Mouse (Mus musculus) spleen, embryonic (tissue): ENCODE results near the gene Dohh.

Experiments
- CTCF ChIA-PET: fragments of 350-600 bp; sonication (Branson Sonifier 250); formaldehyde crosslinking; loops from one replicate; lab custom pipeline; 2022; lab: Charles Lee

The Dohh gene

DNA sequence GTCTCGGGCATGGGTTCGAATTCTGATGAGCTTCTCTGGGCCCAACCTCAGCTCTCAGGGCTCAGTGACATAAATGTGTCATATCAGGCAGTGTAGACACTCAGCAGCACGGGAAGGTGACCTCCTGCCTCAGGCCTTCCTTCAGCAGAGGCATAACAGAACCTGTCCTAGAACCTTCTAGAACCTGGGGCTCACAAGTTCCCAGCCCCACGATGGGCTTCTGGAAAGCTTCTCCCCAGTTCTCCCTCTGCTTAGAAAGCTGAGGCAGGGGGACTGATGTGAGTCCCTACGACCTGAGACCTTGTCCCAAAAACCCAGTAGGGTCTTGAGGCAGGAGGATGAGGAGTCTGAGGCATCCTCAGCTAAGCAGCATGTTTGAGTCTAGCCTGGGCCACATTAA is 30.9 kb downstream of the Dohh start:
- CTCF ChIA-PET: interaction anchor here (0.6 kb wide), 1 partner anchor 170 kb away, joined by 3 read pairs; no protein-coding TSS in a partner anchor

DNA sequence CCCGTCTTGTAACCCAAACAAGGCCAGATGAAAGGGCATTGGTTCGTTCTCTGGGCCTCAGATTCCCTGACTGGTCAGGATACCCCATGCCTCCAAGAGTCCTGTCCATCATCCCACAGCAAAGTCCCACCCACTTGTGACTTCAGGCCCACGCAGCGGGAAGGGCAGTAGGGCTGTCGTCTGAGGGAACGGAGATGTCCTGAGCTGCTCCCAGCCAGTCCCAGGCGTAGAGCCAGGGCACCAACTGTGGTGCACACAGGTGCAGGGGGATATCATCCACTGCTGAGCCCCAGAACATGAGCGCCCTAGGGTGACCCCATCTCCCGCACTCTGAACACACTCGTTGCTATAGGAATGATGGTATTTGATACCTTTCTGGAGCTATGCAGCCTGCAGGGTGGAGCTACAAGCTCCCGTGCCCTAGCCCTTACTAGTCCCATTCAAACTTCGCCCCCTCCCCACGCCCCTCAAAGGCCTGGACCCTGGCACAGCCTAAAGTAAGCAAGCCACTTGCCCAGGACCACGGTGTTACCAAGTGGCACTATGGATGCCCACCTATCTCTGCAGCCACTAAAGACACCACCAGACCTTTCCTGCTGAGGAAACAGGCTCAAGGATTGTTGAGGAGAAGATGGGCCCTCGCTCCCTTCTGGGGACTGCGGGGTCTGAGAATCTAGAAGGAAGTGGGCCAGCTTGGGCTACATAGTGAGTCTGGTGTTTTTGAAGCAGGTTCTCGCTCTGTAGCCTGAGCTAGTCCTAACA is 31.5 kb downstream of the Dohh start:
- CTCF ChIA-PET: interaction anchor here (0.6 kb wide), 1 partner anchor 169 kb away, joined by 3 read pairs; no protein-coding TSS in a partner anchor

DNA sequence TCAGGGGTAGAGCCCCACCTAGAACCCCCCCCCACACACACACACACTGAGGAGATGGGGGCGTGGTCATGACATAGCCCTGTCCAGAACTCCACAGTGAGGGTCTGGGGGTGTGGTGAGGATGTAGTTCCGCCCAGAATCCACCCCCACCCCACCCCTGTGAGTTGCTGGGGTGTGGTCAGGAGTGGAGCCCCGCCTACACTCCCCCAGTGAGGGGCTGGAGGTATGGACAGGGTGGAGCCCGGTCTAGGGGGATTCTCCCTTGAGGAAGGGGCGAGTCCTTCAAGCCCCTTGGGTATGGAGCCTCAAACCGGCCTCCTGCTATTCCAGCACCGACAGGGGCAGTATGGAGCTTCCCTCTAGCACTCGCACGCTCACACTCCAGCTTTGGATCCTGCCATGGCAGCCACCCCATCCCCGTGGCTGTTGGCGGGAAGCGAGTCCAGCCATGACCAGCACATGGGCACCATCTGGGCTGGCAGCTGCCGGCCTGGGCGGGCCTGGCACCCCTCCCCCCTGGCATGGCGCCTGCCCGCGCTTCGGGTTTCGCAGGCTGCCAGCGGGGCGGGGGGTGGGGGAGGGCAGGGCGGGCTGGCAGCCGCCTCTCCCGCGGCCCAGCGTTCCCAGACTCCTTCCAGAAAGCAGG is 32.5 kb downstream of the Dohh start:
- CTCF ChIA-PET: interaction anchor here (0.6 to 0.7 kb wide), 2 partner anchors 138 to 450 kb away, joined by 3 to 7 read pairs; no protein-coding TSS in a partner anchor

DNA sequence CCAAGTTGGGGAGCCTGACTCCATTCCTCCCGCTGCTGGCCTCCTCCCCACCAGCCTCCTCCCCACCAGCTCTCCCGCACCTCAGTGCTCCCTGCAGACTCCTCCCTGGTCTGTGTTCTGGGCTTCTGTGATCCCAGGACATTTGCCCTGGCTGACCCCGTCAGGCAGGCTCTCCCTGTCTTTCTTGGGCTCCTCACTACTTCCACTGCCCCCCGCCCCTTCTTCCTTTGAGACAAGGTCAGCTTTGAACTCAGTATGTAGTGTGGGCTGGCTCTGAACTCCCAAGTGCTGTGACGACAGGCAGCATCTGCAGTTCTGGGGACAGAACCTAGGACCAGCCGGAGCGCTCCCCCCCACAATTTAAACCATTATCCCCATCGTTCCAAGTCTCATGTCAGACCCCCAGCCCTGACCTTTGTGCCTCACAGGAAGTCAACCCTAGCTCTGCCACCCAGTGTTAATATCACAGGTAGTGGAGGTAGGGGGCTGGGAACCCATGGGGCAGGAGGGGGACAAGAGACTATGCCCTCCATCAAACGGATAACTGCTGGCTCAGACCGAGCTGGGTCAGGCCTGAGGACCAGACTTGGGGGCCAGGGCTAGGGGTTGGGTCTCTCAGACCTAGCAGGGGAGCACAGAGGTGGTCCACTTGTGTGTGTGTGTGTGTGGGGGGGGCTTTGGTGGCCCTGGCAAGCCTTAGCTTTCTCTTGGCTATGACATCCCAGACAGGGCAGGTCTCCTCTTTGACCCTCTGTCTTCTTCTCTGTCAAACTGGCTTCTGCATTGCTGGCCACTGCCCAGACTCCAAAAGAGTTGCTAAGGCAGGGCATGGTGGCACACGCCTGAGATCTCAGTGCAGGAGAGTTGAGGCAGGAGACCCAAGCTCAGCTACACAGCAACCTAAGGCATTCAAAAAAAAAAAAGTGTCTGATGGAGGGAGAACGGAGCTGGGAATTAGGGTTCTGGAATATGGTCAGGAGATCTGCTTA is 33.3 kb downstream of the Dohh start:
- CTCF ChIA-PET: interaction anchor here (0.5 to 0.7 kb wide), 3 partner anchors 8 to 451 kb away, joined by 3 to 7 read pairs (median 3); no protein-coding TSS in a partner anchor

DNA sequence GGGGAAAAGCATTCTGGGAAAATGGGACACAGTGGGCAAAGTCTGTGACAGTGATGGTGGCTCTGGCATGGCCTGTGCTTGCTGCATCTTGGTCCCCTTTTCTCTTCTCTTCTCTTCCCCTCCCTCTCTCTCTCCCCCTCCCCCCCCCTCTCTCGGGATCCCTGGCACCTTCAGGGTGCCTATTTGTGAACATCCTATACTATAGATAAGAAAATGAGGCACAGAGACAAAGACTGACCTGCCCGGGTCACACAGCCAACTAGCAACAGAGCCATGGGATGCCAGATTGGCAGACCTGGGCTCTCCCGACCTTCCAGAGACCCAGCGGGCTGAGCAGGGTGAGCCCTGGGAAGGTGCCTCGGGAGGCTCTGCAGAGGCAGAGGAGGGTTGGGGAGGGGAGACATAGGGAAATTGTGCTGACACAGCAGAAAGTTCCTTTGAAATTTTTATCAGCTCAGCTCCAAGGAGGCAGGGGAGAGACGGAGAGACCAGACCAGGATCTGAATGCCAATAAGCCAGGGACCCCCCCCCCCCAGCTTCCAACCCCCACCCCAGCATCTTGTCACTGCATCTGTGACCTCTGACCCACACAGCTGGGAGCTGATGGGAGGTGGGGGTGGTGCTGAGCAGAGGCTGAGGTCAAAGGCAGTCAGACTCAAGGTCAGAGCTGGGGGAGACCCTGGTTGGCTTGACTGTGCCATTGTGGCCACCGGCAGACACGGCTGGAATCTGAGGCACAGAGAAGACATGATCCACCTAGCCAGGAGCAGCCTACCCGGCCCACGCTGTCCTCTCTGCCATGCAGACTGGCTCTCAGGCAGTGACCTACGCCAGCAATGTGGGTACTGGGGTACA is 34.2 kb downstream of the Dohh start:
- CTCF ChIA-PET: interaction anchor here (0.7 kb wide), 1 partner anchor 91 kb away, joined by 3 read pairs; no protein-coding TSS in a partner anchor

DNA sequence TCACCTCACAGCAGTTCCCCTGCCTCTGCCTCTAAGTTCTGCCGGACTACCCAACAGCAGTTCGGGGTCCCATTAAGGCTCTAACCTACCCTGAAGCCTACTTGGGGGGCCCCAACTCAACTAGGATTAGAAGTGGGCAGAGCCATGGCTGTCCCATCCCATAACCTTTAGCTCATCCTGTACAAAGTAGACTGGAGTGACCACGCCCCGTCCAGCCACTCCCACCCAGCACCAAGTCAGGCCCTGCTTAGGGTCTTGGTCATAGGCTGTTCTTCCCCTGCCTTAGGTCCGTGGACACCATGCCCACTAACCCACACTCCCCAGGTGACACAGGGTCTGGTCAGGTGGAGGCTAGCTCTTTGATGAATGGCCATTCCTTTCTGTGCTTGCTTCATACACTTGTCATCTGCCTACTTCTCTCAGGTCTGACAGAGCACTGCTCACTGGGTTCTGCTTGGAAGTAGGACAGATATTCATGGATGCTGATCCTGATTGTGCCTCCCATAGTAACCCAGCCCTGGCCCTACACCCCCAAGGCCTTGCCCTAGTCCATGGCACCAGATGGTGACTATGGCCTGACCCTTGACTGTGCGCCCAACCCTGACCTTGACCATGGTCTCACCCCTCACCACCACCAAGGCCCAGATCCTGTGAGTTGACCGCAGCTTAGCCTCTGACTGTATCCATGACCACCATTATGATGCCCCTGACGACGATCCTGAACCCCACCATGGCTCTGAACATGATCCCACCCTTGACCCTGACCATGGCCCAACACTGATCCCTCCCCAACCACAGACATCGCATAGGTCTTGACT is 35.1 kb downstream of the Dohh start:
- CTCF ChIA-PET: interaction anchor here (0.6 to 0.7 kb wide), 2 partner anchors 22 to 90 kb away, joined by 3 to 11 read pairs; no protein-coding TSS in a partner anchor

DNA sequence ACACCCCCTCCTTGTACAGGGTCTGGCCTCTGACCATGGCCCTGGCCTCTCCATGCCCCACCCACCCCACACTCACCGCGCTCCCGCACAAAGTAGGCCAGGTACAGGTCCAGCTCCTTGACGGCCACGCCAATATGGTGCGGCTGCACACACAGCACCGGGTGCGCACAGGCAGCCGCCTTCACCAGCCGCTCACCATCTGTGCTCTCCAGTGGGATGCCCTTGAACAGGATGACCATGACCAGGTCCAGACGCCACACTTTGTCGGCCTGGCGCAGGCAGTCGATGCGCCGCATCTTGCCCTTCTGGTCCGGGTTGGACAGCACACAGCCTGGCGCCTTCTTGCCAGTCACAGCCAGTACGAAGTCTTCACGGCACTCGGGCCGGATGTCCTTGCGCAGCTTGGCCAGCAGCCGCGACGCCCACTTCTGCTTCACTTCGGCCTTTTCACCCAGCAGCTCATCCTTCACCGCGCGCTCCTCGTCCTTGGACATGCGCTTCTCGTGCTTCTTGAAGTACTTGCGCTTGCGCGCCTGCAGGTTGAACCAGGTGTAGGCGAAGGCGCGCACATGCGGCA is 36.1 kb downstream of the Dohh start:
- CTCF ChIA-PET: no interaction called here

DNA sequence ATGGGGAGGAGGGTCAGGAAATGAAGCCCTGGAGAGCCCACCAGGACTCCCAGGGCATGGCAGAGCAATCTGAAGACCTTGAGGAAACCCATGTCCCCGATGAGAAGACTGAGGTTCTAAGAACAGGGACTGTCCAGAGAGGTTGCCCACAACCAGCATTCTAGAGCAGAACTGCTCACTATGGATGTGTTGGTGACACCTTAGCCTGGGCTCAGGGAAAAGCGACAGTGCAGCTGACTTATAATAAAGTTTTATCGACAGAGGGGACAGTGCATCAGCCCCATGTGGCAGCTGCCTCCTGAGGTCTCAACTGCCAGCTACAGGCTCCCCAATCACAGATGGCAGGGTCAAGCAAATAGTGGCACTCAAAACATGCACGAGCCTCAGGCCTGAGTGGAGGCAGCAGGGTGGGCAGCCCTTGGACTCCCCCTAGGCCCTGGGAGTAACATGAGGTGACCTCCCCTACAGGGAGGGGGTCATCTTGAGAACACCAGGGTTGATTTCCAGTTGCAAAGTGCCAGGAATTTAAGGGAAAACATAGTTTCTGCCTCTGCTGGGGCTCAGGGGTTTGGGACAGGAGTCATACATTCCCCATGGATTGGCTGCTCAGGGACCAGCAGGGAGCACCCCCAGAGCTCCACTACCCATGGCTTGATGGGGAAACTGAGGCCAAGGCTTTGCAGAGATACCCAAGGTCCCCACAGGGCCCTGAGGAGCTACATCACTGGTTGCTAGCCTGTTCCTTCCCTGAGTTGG is 37.0 kb downstream of the Dohh start:
- CTCF ChIA-PET: no interaction called here

DNA sequence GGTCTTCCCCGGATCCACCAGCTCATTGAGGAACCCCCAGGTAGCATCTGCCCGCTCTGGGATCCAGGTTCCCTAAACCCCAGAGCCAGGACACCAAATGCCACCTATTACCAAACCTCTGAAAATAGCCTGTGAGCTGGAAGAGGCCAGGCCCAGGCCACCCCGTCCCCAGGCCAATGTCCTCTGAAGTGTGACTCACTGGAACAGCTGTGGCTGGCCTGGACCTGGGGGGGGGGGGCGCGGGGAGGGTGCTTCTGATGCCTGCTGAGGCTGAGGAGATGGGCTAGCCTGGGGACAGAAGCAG is 37.5 kb downstream of the Dohh start:
- CTCF ChIA-PET: interaction anchor here (0.5 kb wide), 1 partner anchor 12 kb away, joined by 3 read pairs; no protein-coding TSS in a partner anchor

DNA sequence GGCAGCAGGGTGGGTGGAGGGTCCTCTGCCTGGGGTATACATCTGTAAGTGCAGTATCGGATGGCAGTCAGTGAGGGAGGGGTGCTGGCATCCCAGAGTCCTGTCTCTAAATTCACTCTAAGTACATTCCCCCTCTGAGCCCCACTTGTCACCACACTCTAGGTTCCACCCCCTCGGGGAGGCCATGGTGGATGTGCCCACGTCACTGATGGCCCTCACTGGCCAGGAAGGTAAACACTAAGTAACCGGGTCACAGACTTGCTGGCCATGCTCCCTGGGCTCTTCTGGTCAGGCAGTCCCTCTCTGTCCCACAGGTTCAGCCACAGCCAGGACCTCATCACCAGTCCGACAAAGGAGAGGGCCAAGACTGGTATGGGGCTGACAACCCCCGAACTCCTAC is 38.0 kb downstream of the Dohh start:
- CTCF ChIA-PET: interaction anchor here (0.5 kb wide), 1 partner anchor 13 kb away, joined by 3 read pairs; no protein-coding TSS in a partner anchor

DNA sequence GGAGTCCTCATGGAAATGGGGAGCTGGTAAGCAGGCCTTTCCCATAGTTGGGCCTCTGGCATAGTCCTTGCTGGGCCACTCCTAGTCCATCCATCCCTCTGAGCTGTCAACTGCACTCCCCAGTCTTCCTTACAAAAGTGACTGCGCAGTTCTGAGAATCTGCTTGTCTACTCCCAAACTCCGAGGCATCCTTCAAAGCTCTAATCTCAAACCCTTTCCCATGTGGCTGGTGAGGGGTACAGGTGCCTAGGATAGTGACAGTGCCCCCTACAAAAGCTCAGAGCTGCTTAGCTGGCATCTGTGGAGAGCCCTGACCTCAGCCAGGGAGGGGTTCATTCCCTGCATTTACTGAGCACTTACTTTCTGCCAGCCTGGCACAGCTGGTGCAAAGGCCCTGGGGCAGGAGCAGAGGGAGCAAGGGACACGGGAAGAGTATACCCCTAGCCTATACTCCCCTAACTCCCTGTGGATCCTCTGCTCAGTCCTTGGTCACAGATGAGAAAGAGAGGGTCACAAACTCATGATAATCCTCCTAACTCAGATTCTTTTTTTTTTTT is 38.5 kb downstream of the Dohh start:
- CTCF ChIA-PET: no interaction called here

DNA sequence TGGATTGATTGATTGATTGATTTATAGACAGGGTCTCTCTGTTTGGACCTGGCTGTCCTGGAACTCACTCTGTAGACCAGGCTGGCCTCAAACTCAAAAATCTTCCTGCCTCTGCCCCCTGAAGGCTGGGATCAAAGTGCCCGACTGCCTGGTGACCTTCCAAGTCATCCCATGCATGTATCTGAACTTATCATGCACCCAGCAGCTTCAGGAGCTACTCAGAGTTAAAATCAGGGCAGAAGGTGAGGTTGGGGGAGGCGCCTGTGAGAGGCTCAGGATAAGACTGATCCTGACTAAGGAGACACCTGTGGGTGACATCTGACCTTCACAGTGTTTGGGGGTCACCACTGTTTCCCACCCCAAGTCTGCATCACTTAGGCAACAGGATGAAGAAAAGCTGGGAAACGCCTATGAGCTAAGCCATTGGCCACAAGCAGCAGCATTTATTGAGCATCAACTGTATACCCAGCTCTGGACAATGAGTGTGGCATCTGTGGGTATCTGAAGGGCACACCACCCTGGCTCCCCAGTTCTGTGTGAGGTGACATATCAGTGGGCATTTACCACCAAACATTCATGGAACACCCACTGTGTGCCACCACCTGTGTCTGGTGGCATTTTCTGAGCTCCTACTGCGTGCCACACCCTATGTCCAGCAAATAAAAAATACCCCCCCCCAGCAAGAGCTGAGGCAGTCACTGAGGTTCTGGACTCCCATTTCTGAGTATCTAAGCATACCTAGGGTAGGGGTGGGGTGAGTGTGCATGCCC is 39.4 kb downstream of the Dohh start:
- CTCF ChIA-PET: no interaction called here

DNA sequence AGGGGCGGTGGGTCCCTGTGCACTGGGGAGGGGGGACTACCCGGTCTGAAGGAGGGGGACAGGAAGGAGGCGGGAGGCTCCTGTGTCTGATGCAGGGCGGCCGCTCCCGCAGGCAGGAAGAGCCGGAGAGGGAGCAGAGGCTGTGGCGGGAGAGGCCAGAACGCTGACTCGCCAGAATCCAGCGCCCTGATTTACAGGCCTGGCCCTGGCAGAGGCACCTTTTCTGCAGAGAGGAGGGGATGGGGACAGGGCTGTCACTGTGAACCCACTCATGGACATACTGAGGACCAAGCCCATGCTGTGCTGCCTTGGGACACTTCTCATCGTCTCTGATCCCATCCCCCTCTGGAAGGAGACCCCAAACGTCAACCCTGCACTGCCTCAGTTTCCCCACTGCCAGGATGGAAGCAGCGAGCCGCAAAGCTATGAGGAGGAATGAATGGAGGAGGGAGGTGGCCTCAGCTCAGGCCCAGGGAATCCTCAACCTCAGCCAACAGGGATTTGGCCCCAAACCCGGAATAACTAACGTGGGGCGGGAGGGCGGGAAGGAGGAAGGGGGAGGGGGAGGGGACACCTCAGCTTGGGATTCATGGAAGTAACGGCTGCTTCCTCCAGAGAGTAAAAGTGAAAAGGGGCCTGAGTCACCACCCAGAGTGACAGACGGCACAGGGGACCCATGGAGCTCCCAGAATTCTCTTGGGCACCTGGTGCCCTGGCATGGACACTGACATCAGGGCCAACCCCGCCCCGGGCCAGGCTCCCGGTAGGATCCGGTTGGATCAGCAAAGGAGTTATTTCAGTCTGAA is 40.2 kb downstream of the Dohh start:
- CTCF ChIA-PET: interaction anchor here (0.6 kb wide), 1 partner anchor 127 kb away, joined by 3 read pairs; no protein-coding TSS in a partner anchor

DNA sequence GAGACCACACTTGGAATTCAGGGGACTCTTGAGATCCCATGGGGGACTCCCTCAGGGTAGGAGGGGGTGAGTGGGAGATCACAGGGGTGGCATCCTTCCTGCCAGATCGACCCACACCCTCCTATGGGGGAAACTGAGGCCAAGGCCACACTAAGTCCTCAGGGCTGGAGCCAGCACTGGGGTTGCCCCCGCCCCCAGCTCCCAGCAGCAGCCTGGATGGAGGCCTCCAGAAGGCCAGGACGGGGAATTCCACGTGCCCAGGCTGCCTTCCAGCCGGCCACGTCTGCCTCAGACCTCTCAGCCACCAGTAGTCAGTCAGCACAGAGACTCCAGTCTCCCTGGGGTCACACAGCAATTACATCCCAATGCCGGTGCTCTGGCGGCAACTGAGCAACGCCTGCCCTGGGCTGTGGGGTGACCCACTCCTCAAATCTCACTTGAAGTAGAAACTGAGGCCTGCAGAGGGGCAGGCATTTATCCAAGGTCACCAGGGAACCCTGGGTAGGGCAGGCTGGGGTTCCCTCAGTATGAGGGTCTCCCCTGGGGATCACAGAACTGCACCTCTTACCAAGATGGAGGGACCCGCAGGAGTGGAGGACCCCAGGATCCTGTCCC is 41.1 kb downstream of the Dohh start:
- CTCF ChIA-PET: interaction anchor here (0.7 kb wide), 1 partner anchor 29 kb away, joined by 5 read pairs; no protein-coding TSS in a partner anchor

DNA sequence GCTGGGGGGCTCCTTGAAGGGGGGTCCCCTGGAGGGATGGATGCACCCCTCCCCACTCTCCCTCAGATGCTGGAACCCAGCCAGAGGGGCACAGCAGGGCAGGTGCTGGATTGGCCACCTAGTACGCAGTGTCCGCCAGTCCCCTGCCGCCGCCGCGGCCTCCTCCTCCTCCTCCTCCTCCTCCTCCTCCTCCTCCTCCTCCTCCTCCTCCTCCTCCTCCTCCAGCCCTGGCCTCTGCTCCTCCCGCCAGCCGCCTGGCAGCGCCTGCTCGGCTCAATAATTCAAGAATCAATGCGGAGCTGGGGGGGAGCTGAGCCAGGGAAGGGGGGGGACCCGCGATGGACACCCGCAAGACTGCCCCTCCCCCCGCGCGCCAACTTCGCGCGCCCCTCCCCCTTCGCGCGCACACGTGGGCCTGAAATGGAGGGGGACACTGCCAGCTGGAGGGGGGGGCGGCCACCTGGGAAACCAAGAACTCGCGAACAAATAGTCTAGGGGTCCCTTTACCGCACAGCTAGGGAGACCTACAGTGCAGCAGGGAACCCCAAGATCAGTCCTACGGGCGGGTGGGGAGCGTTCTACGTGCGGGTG is 41.9 kb downstream of the Dohh start:
- CTCF ChIA-PET: interaction anchor here (0.7 kb wide), 2 partner anchors 9 to 130 kb away, joined by 3 to 9 read pairs; no protein-coding TSS in a partner anchor
